Mouse (Mus musculus) testis, adult 2 months (tissue): ENCODE data around the gene Nln.

ENCODE experiments used
- CTCF ChIP-seq: fragments of 200-500 bp; IDR thresholded peaks from 2 replicates; pipeline ENCODE4 v1.5.1; 2012; ENCODE audit warnings: low read depth, mild to moderate bottlenecking, inconsistent platforms, low read length, moderate library complexity; ENCODE audit not compliant: control insufficient read depth, insufficient read depth, insufficient replicate concordance
- POLR2A ChIP-seq: fragments of 200-500 bp; IDR thresholded peaks from 2 replicates; pipeline ENCODE4 v1.6.1; 2012; ENCODE audit warnings: low read depth, mild to moderate bottlenecking, inconsistent platforms, low read length, moderate library complexity; ENCODE audit not compliant: control insufficient read depth

- TF ChIP-seq POLR2A (no peak), CTCF (no peak)
Measured at GRCm38 (mm10) chr13:104061975-104062750, 47.3 kb downstream of the Nln start.
